Mouse (Mus musculus) megakaryocyte, embryonic 14.5 days (primary cell): Measurements from ENCODE around the gene Hfe2.

Source experiments
- FLI1 ChIP-seq: IDR thresholded peaks from 2 replicates; pipeline ENCODE4 v1.6.1; 2012; ENCODE audit warnings: low read length, inconsistent platforms, mixed read lengths
- GATA1 ChIP-seq: IDR thresholded peaks from 3 replicates; pipeline ENCODE4 v1.6.1; 2012; ENCODE audit warnings: mixed read lengths, low read length, inconsistent platforms, borderline replicate concordance

DNA sequence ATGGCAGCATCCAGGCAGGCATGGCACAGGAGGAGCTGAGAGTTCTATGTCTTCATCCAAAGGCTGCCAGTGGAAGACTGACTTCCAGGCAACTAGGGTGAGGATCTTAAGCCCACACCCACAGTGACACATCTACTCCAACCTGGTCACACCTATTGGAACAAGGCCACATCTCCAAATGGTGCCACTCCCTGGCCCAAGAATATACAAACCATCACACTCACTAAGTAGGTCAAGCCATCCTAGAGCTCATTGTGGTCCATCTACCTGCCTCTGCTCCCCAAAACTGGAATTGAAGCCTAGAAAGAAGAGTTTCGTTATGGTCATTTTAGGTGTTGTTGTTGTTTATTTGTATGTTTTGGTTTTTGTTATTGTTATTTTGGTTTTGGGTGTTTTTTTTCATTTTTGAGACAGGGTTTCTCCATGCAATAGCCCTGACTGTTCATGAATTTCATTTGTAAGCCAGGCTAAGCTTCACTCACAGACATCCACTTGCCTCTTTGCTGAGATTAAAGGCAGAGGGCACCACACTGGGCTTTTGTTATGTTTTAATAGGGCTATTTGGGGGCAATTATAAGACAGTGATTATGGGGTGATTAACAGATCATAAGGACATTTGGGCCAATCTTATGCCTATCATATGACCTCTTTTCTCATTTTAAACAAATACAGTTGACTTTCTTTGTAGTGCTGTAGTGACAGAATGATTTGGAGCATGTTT is 29.3 kb upstream of the Hfe2 start:
- no peak for TF ChIP-seq GATA1
- TF ChIP-seq FLI1, result no peak
